Mouse (Mus musculus) CH12F3 (cell line): ENCODE results near the gene Inpp5b.

Experiments
- in situ Hi-C: fragments of 300-500 bp; cut with MboI; formaldehyde crosslinking; loops from 2 replicates; pipeline ENCODE4 v1.14.3; 2020; ENCODE audit warnings: low sequenced_read_pairs

The Inpp5b gene

DNA sequence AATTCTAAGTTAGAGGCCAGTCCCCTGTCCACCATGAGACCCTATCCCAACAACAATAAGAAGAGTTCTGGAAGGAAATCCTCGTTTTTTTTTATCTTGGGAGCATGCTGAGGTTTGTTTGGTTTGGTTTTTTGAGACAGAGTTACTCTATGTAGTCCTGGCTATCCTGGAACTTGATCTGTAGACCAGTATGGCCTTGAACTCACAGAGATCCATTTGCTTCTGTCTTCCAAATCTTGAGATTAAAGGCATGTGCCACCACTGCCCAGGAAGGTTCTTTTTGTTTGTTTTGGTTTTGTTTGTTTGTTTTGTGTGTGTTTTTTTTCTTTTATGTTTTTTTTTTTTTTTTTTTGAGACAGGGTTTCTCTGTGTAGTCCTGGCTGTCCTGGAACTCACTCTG, 19.6 kb downstream of the Inpp5b start:
- in situ Hi-C loops: no loop called here

DNA sequence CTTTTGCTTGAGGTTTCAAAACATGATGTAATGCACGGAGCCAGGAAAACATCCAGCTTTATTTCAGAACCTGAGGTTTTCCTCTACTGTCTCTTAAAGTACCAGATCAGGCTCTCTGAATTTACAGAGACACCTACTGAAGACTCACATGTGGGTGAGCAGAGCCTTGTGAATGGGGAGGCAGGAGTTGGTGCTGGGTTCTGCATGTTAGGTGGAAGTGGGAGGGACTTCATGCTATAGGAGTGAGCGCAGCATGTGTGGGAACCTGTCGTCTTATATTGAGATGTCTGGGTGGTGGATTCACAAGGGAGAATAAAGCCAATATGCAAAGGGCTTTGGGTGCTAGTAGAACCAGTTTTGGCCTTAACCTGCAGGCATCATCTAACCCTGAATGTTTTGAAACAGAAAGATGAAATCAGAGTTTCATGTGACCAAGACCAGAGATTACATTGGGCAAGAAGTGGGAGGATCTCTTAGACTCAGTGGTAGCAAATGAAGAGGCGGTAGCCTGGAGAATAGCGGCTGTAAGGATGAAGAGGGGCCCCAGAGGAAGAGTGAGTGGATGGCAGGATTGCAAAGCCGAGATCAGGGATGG, 21.3 kb downstream of the Inpp5b start:
- in situ Hi-C loops: no loop called here

DNA sequence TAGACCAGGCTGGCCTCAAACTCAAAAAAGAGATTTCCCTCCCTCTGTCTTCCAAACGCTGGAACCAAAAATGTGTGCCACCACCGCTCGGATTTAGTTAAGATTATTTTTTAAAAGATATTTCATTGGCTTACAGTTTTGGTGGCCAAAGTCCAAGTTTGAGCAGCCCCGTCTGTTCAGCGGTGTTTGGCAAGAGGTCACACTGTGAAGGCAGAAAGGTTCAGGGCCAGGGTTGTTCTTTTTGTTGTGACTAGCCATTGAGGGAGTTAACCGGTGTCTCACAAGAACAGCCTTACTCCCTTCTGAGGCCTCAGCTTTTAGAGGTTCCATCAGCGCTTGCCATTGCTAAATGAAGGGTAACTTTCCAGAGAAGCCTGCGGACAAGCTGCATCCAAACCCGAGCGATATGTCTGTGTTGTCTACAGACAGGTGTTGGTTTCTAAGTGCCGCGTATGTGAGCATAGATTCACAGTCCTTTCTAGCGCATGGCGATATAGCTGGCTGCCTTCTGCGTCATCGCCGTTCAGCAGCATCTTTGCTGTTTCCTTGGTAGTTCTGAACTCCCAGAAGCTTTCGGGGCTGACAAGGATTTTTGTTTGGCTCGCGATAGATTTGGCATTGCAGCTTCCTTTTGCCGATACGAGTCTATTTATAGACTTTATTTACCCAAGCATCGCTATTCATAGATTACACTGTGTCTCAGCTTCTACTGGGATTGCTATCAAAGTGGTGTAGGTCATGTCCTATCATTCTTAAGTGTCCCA, 24.3 kb downstream of the Inpp5b start:
- in situ Hi-C loops: no loop called here

DNA sequence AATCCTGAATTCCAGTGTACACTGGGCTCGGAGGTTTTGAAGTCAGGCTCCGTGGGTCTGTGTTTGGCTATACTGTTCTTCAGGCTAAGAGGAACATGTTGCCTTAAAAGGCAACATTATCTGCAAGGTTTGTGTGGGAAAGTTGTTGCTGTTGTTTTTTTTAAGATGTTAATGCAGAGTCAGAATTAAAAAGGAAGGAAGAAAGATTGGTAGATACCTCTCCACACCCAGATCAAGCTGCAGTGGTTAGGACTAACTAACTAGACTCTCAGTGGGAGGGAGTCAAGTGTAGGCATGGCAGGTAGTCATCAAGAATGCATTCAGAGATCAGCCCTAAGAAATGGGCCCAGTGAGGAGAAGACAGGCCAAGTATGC, 24.9 kb downstream of the Inpp5b start:
- in situ Hi-C loops: no loop called here

DNA sequence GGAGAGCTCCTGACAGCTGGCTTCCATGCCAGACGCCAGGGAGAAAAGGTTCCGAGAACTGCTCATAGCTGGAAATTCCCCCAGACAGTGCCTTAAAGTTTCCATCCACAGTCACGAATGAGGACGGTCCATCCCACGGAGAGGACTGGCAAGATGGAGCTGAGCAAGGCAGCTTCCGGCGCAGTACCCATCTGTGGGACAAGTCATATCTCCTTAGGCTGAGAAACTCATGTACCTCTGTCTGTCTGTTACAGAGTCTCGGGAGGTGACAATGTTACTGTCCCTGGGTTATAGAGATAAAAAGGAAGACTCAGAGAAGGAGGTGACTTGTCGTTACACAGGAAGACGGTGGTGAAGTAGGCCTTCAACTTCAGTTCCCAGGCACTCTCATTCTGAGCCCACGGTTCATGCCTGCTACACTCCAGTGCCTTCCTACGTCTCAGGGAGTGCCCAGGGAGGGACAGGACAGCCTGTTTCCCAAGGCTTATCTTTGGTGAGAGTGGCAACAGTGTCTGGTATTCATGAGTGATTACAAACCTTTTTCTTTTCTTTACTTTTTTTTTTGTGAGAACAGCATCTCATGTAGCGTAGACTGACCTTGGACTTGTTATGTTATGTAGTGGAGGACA, 27.4 kb downstream of the Inpp5b start:
- in situ Hi-C loops: no loop called here

DNA sequence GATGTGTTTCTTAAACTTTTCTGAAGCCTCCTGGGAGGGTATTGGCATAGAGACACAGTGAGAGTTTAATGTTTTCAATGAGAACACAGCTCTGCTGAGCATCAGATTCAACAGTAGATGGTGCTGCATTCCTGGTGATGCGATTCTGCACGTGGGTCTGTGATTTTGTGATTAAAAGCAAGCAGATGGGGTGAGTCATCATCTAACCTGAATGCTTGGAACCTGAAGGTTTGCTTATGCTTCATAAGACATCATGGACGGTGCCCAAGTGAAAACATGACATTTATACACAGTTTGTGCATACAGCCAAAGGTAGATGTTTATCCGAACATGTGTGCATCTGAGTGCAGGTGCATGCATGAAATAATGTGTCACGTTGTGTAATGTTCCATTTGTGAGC, 29.0 kb downstream of the Inpp5b start:
- in situ Hi-C loops: no loop called here

DNA sequence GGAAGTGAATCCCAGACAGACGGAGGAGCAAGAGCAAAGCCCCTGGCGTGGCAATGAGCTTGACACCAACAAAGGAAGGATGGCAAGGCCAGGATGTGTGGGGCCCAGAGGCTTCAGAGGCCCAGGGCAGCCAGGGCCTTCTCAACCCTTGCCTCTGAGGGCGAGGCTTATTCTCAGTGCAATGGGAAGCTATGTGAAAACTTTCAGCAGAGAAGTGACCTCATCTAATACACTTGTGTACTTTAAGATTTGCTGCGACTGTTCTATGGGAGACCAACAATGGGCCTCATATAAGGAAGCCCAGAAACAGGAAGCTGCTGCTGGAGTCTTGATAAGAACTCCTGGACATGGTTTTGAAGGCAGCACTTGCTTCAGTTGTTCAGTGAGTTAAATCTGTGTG, 30.5 kb downstream of the Inpp5b start:
- in situ Hi-C loops: no loop called here

DNA sequence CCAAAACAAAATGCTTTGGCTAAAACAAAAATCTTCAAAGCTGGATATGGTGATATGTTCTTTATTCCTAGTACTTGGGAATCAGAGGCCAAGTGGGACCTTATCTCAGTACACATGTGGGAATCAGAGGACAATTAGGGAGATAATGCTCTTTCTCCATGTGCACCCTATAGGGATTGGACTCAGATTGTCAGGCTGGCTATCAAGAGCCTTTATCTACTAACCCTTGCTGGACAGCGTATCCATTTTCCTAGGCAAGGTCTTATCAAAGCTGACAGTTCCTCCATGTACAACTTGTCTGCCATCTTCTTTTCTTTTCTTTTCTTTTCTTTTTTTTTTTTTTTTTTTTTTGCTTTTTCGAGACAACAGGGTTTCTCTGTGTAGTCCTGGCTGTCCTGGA, 31.8 kb downstream of the Inpp5b start:
- in situ Hi-C loops: no loop called here

DNA sequence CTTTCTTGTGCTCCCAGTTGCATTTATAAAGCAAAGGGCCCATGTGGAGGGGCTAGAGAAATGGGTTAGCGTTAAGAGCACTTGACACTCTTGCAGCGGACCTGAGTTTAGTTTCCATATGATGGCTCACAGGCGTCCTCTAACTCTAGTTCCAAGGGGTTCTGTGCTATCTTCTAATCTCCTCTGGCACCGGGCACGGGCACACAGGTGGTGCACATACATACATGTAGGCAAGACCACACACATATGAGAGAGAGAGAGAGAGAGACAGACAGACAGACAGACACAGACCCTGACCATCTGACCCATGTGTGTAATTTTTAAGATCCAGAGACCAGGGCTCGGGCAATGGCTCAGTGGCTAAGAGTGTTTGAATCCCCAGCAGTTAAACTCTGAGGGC, 32.3 kb downstream of the Inpp5b start:
- in situ Hi-C loops: no loop called here

DNA sequence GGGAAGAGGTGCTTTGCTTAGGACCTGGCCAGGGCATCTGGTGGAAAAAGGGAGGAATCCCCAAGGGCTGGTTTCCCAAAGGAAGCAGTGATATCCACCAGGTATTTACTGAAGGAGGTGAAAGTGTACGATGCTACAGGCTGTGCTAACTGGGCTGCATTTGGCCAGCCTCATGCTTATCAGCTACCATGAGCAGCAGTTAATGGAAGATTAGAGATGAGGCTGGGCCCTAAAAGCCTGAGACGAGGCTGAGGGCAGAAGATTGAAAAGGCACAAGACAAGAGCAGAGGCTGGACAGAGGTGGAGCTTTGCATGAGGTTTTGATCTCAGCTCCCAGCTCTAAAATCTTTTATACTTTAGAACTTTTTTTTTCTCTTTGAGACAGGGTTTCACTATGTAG, 32.8 kb downstream of the Inpp5b start:
- in situ Hi-C loops: no loop called here

DNA sequence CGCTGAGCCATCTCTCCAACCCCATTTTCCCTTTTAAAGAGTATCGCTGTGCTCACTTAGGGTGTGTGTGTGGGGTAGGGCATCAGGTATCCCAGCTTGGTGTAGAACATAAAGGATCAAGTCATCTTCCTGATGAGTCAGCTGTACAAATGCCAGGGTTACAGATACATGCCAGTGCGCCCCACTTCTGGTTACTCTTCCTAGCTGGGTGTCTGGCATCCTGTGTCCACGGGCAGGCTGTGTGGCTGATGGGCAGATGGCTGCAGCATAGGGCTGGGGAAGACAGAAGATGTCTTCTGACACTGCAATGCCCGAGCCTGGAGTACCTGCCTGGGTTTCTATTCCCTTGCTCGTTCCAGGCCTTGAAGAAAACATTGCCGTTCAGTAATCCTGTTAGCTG, 39.7 kb downstream of the Inpp5b start:
- in situ Hi-C loops: no loop called here

DNA sequence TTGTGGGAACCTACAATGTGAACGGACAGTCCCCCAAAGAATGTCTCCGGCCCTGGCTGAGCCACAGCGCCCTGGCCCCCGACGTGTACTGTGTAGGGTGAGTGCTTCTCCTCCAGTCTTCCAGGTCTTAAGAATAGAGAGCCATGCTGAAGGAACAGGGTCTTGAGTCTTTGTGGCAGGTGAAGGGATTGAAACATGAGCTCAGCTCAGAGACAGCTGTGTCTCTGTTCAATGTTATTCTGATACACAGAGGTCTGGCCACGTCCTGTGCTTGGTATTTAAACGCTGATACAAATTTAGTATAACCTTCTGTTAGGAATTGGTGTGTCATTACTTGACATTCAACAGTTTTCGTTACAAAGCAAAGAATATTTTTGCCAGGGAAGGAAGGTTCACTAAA, 40.7 kb downstream of the Inpp5b start:
- in situ Hi-C loops: no loop called here

DNA sequence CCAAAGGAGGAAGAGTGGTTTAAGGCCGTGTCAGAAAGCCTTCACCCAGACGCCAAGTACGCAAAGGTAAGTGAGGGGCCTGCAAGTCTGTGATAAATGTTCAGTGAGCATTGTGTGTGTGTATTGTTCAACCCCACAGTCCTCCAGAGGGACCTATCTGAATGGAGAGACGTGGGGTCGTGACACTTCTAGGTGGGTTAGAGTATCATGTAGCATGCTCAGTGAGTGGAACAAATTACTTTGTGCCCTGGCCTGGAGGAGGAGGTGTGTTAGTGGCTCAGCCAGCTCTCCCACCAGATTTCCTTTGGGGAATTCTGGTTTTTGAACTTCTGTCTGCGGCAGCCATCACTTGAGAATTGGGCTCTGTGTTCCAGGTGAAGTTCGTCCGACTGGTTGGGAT, 42.3 kb downstream of the Inpp5b start:
- in situ Hi-C loops: no loop called here

DNA sequence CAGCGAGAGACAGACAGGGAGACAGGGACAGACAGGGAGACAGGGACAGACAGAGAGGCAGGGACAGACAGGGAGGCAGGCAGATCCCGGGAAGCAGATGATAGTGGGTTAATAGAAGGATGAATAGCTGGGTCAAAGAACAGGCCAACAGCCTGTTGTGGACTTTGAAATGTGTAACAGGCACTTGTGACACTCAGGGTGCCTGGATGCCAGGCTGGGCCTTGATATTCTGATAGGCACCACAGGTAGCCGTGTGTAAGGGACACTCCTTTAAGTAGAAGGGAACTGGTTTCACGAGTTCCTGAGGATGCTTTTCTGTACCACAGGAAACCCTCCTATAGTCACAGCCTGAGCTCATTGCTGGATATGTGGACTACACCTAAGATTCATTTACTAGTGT, 48.4 kb downstream of the Inpp5b start:
- in situ Hi-C loops: no loop called here

DNA sequence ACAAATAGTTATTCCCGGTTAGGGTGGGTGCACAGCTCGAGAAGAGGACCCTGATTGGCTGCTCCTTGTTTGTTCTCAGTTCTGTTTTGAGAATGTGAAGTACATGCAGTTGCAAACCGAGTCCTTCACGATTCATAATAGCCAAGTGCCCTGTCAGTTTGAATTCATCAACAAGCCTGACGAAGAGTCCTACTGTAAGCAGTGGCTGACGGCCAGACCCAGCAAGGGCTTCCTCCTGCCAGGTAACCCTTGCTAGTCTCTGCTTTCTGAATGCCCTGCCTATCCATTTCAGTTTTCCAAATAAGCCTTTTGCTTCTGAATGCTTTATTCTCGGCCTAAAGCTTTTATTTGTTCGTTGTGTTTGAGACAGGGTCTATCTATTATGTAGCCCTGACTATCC, 50.5 kb downstream of the Inpp5b start:
- in situ Hi-C loops: no loop called here

DNA sequence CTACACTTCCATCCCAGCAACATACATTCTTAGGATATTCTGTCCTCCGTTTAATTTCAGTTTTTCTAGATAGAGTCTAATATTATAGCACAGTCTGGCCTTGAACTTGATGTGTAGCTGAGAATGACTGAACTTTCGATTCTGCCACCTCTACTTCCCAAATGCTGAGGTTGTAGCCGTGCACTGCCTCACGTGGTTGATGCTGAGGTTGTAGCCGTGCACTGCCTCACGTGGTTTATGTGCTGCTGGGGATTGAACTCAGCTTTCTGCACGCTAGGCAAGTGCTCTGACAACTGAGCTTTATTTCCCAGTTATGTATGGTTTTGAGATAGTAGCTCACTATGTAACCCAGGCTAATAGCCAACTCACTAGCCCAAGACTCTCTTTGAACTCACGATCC, 54.5 kb downstream of the Inpp5b start:
- in situ Hi-C loops: no loop called here

DNA sequence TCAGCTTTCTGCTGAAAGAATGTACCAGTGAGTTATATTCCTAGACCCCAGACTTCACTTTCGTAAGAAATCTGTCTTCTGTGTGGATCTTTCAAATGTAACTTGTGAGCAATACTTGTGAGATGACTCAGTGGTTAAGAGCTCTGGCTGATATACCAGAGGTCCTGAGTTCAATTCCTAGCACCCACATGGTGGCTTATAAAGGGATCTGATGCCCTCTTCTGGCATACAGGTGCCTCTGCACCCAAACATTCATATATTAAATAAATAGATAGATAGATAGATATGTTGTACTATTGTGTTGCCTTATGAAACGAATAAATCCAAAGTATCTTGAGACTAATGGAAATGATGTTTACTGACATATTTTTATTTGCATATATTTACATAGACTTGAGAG, 55.3 kb downstream of the Inpp5b start:
- in situ Hi-C loops: no loop called here

DNA sequence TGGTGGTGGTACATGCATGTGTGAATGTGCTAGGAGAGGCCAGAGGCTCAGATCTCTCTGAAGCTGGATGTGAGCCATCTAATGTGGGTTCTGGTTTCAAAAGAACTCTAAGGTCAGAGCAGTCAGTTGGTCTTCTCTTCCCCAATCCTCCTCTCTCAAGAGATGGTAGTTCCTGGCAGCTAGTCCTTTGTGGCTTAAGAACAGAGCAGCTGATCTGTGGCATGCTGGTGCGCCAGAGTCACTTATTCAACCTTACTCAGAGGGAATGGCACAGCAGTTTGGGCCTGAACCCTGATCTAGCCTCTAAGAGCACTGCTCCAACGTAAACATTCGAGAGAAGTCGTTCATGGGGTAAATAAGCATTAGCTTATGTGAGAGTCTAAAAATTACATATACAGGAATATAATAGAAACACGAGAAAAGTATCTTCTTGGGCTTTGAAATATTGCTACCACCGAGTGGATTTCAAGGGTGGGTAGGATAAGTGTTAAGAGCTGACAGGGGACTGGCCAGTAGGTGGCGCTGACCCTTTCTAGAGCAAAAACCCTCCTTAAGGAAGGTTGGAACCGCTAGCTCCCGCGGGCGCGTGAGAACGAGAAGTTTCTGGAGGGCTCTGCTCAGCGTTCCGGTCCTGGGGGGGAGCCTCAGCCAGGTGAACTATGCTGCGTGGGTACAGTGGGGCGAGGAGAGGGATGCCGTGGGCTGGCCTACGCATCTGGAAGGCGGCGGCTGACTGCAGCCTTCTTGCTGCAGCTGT, 60.1 kb downstream of the Inpp5b start, which contains the start of gene Mtf1:
Gene Mtf1 (plus strand): TSS at position 553 of the 757 bp plus-strand sequence.
- in situ Hi-C loops: no loop called here

DNA sequence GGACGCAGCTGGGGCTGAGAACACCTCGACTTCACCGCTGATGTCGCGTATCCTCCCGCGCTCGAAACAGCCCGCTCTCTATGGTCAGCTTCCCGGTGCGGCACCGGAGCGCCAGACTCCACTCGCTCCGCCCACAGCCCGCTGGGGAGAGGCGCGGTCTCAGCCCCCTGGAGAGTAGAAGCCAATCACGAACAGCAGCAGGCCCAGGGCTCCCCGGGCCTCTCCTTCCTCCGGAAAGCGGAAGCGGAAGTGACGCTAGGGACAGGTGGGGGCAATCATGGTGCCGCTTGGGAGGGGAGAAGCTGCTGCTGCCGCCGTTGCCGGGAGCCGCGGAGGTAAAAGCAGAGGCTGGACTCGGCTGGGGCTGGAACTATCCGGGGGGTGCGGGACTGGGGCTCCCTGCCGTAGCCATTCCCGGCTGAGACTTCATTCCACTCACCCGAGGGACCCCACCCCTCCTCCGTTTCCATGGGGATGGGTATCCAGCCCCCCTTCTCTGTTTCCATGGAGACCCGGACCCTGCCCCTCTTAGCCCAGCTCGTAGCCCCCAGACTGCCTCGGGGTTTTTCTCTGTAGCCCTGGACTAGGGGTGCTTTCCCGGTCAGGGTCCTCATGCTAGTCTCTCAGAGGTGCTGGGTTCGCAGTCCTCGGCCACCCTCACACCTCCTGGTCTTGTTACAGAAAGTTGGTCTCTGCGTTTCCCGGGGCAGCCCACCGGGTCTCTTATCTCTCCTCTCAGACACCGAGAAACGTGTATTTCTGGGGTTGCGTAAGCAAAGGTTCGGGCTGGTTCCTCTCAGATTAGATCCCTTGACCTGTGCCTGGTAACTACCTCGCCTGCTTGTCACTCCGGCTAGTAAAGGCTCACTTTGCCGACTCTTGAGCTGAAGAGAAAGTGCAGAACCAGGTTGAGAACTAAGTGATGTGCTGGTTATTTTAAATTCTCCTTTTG, 60.9 kb downstream of the Inpp5b start:
- in situ Hi-C loops: no loop called here

DNA sequence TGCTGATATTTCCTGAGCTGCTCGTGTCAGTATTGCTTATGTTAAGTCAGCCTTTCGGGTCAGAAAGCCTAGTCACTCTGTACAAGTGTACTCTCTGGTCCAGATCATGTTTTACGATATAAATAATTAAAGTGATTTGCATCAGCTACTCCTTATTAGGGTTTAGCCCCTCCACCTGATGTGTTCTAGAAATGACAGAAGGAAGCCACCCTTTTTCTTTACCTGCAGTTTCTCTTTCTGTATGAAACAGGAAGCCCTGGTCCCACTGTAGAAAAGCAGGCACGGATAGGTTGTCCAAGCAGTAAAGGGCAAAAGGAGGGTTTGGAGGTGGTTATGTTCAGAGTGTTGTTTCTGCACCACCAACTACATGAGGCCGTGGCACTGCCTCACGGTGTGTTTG, 61.8 kb downstream of the Inpp5b start:
- in situ Hi-C loops: no loop called here

DNA sequence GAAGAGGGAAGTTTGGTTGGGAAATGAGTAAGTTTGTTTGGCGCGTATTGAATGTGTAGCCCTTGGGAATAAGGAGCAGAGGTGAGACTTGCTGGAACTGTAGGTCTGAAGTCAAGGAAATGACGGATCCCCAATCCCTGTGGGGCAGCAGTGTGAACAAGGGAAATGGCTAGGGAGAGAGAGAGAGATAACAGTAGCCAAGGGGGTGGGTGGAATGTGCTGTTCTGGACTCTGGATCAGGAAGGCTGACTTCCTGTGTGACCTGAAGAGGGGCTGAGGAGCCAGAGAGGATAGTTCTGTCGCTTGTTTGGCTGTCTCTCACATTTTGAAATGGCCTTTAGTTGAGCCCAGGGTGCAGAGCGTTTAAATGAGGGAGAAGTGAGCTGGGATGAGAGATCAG, 66.9 kb downstream of the Inpp5b start:
- in situ Hi-C loops: no loop called here
